Mouse (Mus musculus) left cerebral cortex, adult 11 months (tissue): Measurements from ENCODE around the gene Fto.

ENCODE experiments used
- DNase-seq: peaks from one replicate; pipeline ENCODE4 v3.0.0; 2022; ENCODE audit warnings: low spot score

The Fto gene

DNA sequence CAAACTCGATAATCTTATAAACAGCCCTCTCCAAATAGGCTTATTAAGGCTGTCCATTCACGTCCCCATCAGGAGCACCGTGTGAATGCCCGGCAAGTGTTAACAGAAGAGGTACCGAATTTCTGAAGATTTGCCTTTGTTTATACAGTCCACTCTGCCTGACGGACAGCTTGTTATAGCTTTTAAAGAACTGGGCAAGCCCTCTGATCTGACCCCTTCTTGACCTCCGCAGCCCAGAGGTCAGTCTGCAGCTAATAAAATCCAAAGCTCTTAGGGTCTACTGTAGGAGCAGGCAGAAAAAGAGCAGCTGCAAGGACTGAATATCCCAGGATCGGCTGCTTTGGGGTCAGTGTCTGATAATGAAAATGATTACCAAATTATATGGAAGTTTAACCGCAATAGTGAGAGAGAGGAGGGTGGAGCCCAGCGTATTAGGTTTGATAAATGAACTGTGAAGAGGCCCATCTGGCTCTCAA, 212.1 kb downstream of the Fto start:
- DNase-seq, result no peak

DNA sequence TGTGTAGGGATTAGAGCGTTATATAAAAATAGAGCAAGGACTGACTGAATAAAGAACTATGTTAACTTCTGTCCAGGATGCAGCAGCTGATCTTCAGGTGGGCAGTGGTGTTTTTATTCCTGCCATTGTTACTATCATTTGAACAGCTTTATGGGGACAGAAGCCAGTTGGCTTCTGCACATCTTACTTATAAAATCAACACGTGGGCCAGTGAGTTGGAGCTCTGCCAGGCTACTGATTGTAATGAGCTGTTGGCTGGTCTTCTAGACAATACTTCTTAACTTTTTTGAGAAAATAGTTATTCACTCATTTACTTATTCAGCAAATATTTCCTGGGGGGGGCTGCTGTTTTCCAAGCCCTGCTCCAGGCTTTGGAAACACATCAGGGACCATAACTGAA, 215.6 kb downstream of the Fto start:
- DNase-seq, result no peak

DNA sequence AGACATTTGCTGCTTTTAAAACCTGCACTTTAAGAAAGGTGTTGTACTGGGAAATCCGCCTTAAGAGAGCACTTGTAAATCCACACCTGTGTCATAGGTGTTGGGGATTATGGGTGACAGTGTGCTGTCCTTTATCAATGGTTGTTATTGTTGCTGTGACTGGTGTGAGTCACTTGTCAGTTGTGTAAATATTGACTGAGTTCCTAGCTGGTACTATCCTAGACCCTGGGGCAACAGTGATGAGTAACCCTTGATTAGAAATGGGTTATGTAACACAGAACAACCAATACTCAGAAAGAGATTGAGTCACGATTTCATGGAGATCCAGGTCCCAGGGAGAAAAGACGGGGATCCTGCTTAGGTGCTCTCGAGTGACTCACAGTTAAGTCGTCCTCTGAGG, 216.4 kb downstream of the Fto start:
- no peak for DNase-seq

DNA sequence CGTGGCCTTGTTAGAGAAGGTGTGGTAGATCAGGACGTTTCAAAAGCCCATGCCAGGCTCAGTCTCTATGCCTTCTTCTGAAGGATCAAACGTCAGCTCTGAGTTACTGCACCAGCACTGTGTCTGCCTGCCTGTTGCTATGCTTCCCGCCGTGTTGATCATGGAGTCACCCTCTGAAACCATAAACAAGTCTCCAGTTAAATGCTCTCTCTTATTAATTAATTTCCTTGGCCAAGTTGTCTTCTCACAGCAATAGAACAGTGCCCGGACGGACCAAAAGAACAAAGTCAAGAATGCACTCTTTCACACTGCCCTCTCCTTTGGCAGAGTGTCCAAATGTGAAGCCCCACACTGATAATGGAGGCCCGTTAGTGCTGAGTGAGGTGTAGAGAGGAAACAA, 217.3 kb downstream of the Fto start:
- no peak for DNase-seq

DNA sequence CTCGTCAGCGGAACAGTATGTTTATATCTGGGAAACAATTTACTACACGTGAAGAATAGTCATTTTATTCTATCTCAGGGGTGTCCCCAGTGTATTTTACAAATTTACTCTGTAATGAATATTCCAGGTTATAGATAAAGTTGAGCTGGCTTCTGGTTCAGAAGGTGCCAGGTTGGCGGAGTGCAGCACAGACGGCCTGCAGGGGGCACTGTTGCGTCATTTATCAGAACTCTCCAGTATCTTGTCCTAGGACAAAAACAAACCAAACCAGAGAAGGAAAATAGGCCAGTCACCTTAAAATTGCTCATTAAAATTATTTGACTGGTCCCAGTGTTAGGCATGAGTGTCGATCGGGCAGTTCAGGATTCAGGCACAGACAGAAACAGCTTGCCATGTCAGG, 218.6 kb downstream of the Fto start:
- peak; percentile 62 for DNase-seq

DNA sequence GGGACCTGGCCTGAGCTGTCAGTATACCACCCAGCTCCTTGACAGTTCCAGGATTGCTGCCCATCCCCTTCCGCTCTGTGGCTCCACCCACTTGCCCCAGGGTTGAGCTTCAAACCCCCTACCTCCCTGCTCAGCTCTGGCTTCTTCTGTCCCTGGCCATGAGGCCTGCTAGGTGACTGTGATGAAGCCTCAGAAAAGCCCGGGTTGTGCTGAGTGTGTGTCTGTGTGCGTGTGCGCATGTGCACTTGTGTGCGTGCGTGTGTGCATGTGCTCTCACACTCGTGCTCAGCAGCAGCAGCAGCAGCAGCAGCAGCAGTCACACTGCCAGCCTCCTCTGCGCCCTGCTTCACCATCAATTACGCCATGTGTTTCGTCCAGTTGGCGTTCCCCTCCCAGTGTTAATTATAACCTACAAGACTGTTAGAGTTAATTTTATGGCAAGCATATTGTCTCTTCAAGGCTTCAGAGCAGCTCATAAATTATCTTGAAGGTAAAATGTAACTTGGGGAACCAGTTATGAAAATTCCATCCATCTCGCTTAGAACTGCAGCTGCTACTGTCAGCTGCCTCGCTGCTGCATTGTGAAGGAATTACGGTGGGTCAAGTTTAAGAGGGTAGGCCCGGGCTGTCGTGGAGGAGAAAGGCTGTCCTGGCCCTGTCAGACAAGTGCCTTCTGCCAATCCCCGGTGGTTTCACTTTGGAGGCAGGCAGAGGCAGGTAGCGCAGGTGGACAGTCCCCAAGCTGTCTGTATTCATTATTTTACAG, 219.5 kb downstream of the Fto start:
- DNase-seq, result no peak

DNA sequence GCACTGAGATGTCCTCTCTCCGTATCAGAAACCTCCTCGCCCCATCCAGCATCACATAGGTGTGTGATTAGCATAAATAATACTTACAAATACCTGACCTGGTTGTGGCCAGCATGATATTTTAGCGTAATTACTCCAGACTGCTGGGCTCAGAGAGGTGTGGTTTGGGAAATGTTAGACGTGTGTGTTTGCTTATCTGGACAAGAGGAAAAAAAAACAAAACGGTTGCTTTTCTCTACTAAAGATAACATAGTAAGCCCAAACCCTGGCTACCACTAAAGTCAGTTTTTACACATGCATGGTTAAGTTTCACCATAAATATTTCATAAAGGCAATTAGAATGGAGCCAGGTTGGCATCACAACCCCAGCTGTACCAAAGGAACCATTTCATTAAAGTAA, 221.4 kb downstream of the Fto start:
- no peak for DNase-seq

DNA sequence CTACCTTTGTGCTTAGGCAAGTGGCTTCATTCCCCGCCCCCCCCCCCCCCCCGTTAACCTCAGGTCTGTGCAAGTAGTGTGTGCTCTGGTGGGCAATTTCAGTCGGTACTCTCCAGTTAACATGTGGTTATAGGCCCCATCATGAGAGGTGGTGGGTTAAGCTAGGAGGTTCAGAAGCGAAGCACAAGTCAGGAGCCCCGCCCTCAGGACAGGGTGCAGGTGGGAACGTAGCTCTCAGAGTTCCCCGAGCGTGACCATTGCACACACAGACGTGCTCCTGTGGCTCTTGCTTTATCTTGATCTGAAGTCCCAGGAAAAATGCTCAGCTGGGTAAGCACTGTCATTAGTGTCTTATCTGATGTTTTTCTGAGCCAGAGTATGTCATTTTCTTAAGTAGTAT, 224.8 kb downstream of the Fto start:
- no peak for DNase-seq

DNA sequence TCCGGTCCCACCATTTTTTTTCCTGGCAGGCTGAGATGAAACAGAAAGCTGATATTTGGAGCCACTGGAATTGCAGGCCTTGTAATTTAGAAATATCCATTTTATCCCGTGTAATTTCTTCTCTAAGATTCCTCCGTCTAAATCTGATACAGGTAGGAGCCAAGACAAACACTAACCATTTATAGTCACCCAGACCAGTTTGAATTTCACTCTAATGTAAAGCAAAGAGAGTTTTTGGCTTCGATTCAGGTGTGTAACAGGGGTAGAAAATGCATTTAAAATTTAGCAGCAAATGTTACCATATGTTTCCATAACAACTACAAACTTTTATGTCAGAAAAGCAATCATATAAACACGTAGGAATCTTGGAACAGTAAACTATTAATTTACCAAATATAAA, 225.6 kb downstream of the Fto start:
- no peak for DNase-seq

DNA sequence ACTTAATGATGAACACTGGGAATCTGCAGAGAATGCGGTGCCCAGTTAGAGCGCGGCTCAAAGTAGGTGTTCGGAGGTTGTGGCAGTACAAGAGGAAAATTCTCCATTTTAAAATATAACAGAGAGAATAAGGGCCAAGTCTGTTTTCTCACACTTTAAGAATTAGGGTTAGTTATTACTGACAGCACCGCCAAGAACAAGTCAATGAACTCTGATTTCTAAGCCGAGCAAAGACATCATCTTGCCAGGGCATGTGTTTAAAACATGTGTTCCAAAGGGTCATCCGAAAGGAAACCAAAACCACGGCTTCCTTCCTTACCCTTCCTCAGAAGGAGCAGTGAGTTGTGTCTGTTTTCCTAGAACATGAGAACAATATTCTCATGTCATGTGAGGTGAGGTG, 226.3 kb downstream of the Fto start:
- DNase-seq, result no peak

DNA sequence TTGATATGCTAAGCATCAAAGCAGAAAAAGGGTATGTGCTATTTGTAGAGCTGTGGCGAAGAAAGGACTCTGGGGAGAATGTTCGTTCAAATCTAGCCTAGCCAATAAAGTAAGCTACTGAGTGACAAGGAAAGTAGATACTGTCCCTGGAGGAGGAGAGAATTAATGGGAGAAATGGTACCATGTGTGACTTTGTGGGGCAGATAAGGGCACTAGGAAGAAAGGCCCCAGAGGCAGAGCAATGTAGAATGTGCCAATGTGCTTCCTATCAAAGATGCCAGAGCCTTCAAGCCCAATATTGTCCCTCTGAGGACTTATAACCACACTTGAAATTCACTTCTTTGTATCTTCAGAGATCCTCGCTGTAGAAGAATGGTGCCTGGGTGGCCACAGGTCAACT, 227.9 kb downstream of the Fto start:
- no peak for DNase-seq

DNA sequence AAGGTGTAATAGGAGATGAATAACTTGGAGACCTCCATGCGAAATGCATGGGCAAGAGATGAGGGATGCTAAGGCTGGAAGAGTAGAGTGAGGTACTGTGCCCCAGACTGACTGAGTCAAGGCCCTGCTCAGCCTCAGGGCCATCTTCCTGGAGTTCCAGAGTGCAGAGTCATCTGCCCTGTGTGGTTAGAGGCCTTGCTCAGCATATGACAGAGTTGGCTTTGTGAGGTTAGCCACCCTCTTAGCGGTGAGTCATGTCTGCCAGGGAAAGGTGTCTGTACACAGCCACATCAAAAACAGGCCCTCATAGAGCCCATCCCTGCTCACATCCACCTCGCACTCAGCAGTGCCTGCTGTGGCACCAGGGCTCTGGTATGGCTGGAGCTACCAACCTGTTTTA, 232.2 kb downstream of the Fto start:
- DNase-seq, result no peak

DNA sequence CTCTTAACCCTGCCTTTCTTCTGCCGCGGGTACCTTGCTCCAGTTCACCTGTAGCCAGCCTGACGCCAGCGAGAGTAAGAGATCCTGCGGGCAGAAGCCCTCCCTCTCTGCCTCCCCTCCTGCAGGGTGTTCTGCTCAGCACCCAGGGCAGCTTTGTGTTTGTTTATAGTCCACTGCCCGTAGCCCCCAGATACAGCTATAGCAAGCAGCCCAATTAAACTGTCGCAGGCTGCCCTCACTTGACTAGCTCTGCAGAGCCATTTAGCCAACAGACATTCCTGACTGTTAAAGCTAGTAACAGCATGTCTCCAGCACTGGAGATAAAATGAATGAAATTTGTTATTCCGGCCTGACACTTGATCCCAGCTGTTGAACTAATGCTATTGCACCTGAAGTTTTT, 233.3 kb downstream of the Fto start:
- no peak for DNase-seq

DNA sequence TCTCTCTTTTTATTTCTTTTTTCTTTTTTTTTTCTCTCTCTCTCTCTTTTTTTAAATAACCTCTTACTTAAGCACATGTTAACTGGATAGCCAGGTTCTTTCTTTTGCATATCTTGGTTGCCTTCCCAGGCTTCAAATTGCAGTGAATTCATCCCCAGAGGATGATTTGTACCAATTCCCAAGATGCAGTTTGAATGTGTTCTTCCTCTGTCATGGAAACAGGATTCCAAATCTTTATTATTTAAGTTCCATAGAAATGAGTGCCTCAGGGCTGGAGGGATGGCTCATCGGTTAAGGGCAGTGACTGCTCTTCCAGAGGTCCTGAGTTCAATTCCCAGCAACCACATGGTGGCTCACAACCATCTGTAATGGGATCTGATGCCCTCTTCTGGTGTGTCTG, 236.8 kb downstream of the Fto start:
- no peak for DNase-seq

DNA sequence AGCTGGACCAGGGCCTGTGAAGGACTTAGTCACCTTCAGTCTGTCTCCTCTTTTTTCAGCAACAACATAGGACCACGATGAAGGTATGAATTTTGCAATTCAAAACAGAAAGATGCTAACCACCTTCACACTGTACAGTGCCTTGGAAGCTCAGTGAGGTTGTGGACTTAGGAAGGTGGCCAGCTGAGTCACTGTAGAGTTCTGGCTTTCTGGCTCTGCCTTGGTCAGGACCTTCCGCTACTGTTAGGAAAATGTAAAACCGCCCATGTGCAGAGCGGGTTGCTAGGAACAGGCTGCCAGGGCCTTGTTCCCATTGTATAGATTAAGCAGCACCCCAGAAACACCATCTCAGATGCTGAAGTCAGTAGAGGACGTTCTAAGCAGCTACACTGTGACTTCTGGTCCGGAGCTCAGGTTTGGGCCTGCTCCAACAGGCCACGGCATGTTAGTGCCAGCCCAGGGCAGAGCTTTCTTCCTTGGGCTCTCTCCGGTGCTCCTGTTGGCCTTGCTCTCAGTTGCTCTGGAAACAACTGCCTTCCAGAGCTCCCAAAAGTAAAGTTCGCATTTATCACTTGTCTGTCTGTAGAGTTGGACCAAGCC, 237.9 kb downstream of the Fto start:
- DNase-seq, result no peak

DNA sequence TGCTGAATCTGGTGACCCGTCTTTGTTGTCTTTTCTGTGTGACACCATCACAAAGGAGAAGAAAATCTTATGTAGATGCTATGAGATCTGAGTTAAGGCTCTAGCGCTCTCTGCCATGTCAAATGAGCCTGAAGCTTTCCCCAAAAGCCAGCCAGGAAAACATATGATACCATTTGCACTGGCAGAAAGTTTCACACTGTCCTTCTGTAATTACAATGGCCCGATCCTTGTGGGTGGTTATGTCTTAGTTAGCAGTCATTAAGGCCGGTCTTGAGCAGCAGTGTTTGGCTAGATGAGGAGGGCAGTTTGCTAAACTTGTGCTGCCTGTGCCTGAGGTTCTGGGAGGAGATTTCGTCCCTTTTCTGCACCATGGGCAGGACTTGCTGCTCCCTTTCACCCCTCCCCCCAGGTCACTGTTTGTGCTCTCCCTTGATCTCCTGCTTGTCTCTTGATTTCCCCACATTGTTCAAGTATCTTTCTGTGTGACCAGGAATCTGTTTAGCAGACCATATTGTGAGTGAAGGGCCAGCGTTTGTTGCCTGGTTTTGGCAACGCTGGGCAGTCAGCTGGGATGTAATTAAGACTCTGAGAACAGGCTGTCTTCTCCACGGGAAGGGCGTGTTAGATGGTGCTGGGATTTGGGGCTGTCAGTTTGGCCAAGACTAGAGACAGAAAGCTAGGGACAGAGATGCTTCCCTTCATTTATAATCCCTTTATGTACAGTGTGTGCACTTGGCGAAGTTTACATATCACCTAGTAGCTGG, 238.6 kb downstream of the Fto start:
- no peak for DNase-seq

DNA sequence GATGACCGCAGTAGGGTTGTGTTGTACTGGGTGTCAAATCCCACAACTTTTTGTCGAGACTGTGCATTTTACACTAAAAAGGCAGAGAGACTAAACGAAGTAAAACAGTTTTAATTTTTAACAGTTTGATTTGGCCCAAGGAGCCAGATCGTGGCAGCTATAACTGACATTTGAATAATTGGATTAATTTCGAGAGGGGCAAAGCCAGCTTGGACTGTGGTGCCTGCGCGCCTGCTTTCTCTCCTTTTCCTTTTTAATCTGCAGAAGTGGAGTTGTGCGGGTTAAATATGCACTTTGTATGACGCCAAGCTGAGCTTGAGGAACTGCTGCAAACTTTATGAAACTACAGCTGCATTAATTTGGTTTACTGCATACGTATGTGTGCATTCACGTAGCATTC, 239.3 kb downstream of the Fto start:
- no peak for DNase-seq

DNA sequence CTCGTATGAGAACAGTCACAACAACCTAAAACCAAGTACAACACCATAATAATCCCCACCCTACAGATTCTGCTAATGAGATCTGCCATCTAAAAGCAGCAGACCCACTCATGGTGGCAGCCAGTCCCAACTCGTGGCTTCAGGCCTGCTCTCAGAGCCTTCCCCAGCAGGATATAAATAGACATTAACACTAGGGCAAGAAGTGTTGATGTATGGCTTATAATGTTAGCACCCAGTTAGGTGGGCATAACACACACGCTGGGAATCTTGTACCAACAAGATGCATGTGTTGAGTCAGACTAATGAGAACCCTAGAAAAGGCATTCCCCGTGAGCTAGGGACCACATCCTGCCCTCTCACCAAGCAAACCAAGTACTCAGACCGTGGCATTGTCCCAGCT, 240.1 kb downstream of the Fto start:
- DNase-seq, result no peak

DNA sequence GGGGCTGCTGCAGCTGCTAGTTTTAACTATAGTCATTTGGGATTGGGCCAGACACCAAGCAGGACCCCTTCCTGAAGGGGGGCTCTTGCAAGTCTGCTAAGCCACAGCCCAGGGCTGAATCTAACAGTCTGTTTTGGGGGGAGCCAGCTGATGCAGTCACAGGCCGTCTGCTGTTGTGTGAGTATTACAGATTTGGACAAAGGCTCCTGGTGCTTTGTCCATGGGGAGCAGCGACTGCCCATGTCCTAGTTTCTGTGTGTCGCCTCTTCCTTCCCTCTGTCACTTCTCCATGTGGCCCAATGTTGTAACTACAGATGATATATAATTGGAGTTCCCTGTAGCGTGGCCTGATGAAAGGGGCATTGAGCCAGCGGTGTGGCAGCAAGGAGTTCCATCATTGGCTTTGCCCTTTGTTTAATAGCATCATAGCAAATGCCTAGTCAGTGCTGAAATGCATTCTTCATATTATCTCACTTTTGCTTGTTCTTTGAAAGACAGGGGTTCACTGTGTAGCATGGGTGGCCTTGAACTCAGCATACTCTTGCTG, 243.8 kb downstream of the Fto start:
- no peak for DNase-seq

DNA sequence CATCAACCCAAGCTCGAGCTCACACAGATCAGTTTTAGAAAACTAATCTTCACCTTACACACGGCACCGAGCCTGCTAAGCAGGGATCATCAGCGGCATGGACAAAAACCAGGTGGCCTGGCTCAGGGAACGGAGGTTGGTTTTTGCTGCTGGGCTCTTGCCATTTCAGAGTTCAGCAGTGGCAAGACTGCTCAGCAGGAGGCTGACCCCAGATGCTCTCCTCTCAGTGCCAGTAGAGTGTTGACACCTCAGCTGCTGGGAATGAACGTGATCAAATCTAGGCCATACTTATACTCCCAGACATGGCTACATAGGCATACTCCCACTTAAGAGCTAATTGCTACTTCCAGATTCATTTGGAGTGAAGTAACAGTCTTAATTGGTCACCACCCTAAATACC, 245.1 kb downstream of the Fto start:
- DNase-seq, result no peak

DNA sequence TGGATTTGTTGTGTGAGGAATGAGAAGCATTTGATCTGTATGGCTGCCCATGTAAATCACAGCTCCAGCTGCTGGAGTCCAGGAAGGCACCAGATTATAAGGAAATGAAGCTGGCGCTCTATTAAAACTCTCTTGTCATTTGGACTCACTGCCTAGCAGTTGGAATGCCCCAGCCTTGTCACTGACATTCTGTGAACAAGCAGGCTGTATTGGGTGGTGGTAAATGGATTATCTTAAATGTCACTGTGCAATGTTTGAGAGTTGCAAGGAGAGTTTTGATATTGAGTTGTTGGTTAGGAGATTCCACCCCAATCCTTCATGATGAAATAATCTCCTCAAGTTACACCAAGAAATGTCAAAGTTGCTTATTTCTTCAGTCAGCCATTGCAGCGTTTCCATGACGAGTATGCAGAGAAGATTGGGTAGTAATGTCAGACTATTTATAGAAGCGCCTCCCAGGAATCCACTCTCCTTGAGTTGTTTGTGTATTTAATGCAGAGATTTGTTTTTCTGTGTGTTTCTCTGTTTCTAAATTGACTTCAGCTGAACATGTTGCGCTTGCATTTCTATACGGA, 246.8 kb downstream of the Fto start:
- DNase-seq, result no peak

DNA sequence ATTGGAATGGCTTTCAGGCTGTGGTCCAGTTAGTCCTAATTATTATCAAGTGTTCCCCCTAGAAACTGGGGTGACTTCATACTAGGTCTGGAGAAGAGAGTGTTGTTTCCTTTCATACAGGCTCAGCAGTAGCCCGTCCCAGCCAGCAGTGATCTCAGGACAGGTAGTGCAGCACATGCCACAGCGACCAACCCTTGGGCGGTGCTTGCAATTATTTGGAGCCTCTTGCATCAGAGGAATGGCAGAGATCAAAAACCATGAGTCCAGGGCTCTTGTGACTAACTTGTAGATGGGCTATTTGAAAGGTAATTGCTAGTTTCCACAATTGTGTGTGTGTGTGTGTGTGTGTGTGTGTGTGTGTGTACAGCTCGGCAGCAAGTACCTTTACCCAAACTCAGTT, 247.9 kb downstream of the Fto start:
- no peak for DNase-seq

DNA sequence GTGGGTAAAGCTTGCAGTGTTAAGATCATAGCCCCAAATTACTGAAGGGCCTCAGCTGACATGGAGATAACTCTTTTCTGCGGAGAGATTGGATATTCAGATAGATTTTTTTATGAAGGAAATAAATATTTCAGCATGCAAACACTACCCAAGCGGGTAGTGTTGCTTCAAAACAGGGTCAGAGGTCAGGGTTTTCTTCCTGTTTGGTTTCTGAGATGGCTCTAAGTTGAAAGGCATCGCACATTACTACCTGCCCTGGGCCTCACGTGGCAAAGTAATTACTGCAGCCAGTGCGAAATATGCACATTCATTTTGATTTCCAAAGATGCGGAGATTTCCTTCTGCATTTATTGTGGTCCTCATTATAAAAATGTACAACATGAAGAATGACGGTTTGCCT, 249.3 kb downstream of the Fto start:
- DNase-seq, result no peak
